7 mouse cellular contexts compared by ENCODE assay signal in the genomic region with DNA sequence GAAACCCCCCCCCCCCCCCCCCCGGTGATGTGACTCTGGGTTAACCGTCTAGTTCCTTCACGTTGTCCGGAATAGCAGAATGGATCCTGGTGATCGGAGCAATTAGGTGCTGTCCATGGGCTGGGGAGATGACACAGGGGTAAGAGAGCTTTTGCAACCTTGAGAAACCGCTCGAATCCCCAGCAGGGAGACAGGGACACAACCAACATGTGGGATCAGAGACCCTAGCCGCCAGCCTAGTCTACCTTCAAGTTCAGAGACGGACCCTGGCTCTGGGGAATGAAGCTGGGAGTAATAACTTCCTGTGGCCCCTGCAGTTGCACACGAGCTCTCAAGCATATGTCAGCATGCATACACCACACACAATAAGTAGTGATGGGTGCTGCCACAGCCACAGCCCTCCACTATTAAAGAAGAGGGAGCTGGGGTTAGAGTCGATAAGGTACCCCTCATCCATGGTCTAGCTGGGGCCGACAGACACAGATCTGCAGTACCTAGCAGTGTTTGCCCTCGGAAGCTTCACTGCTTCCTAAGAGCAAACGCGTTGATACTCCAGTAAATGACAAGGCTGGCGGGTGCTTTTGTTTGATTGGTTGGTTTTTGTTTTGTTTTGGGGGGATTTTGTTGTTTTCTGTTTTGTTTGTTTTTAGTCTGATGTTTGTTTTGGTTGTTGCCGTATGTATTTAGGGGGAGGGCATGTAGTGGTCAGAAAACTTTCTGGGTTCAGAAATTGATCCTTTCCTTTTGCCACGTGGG. TPM values are rescaled to one million over a fixed set of nuclear protein-coding genes. Genes with fewer than 3 reads are reported as not detected.
A peak's percentile ranks its signal among the peaks of the same experiment; 100 is the strongest.
DNase-seq lines count a peak whose midpoint lies in the region; ATAC-seq and TF ChIP-seq lines count a peak whose summit lies in the region.

No protein-coding gene starts in this region.

- no peaks in the 10 kb centered on the region for H3K9me3 ChIP-seq in lung, embryonic 16.5 days (ENCODE audit: control insufficient read depth, low read length)
- H3K9me3 ChIP-seq in forebrain, postnatal 0 days (ENCODE audit: low read length), result no peaks in the 10 kb centered on the region
- H3K9me3 ChIP-seq in liver, postnatal 0 days (ENCODE audit: low read length), result no peaks in the 10 kb centered on the region

- DNase-seq in lung, adult 2 months, result no peak
- DNase-seq in c-Kit-positive CD71-positive TER-119-positive erythroid progenitor cells, embryonic 14.5 days (ENCODE audit: low spot score), result peak; percentile 25
- peak; percentile 24 for DNase-seq in forebrain, postnatal 0 days
- DNase-seq in liver, postnatal 0 days, result no peak
- peak; percentile 30 for DNase-seq in thymus, postnatal 4 days
- DNase-seq in ovary, adult 18-20 months (ENCODE audit: low spot score), result no peak

- H3K27ac ChIP-seq in lung, embryonic 16.5 days (ENCODE audit: low read length), result no peak overlapping the region
- H3K27ac ChIP-seq in forebrain, postnatal 0 days (ENCODE audit: low read depth, low read length), result no peak overlapping the region; the same call in 1 of the 2 replicates
- H3K27ac ChIP-seq in liver, postnatal 0 days (ENCODE audit: low read depth), result 0 out of 2 replicates have a peak overlapping the region, but pooled peaks have one; percentile 8

- H3K9ac ChIP-seq in lung, embryonic 16.5 days (ENCODE audit: low read length), result peak overlapping the region; percentile 77
- H3K9ac ChIP-seq in forebrain, postnatal 0 days, result peak overlapping the region; percentile 66
- H3K9ac ChIP-seq in liver, postnatal 0 days (replicated peaks), result peak overlapping the region; percentile 58

- peak overlapping the region; percentile 74 for H3K4me3 ChIP-seq in lung, embryonic 16.5 days (ENCODE audit: low read length)
- H3K4me3 ChIP-seq in lung, adult 2 months (replicated peaks; ENCODE audit: extremely low read depth, low read depth, low read length), result no peak overlapping the region
- H3K4me3 ChIP-seq in forebrain, postnatal 0 days (ENCODE audit: low read depth, low read length), result peak overlapping the region; percentile 65
- H3K4me3 ChIP-seq in liver, postnatal 0 days (ENCODE audit: low read depth, low read length), result peak overlapping the region; percentile 51

- 14% methylated on average over 15 of the region's 18 CpGs for WGBS in lung, embryonic 16.5 days
- WGBS in lung, adult 2 months, result 17% methylated on average over 17 of the region's 18 CpGs
- WGBS in forebrain, postnatal 0 days, result 18% methylated on average over 18 of the region's 18 CpGs
- WGBS in liver, postnatal 0 days (ENCODE audit: insufficient replicate concordance), result 17% methylated on average over 16 of the region's 18 CpGs

- no peak for TF ChIP-seq EP300 in liver, postnatal 0 days (IDR thresholded peaks at IDR 0.05; ENCODE audit: low read depth)

- ATAC-seq in lung, embryonic 16.5 days (ENCODE audit: low read depth), result peak; percentile 3; the same call in 1 of the 2 replicates
- ATAC-seq in forebrain, postnatal 0 days, result no peak; the same call in 1 of the 2 replicates
- peak; percentile 1; the same call in 1 of the 2 replicates for ATAC-seq in liver, postnatal 0 days

- H3K36me3 ChIP-seq in lung, embryonic 16.5 days (ENCODE audit: control insufficient read depth, insufficient read depth, low read length), result no peaks in the 10 kb centered on the region
- 0 out of 2 replicates have a peak, but pooled peaks cover under 1% of the 10 kb centered on the region for H3K36me3 ChIP-seq in forebrain, postnatal 0 days (ENCODE audit: insufficient read depth)
- no peaks in the 10 kb centered on the region for H3K36me3 ChIP-seq in liver, postnatal 0 days (replicated peaks; ENCODE audit: insufficient read depth, low read length)

- H3K4me1 ChIP-seq in lung, embryonic 16.5 days (replicated peaks; ENCODE audit: control insufficient read depth, insufficient read depth, low read length), result peaks cover 8% of the 10 kb centered on the region
- no peaks in the 10 kb centered on the region for H3K4me1 ChIP-seq in lung, adult 2 months (ENCODE audit: control insufficient read depth, insufficient read depth, low read length)
- H3K4me1 ChIP-seq in forebrain, postnatal 0 days (ENCODE audit: insufficient read depth), result peaks cover 4% of the 10 kb centered on the region; the same call in 1 of the 2 replicates
- peaks cover 7% of the 10 kb centered on the region for H3K4me1 ChIP-seq in liver, postnatal 0 days (ENCODE audit: insufficient read depth)

- H3K27me3 ChIP-seq in lung, embryonic 16.5 days (ENCODE audit: control insufficient read depth, insufficient read depth, low read depth, low read length), result no peaks in the 10 kb centered on the region
- H3K27me3 ChIP-seq in forebrain, postnatal 0 days (ENCODE audit: insufficient read depth, low read length), result no peaks in the 10 kb centered on the region
- H3K27me3 ChIP-seq in liver, postnatal 0 days (ENCODE audit: insufficient read depth, low read length), result no peaks in the 10 kb centered on the region

- peak overlapping the region; percentile 95 for H3K4me2 ChIP-seq in lung, embryonic 16.5 days (ENCODE audit: low read depth, low read length)
- peak overlapping the region; percentile 70 for H3K4me2 ChIP-seq in forebrain, postnatal 0 days (ENCODE audit: low read depth)
- H3K4me2 ChIP-seq in liver, postnatal 0 days (ENCODE audit: low read depth, low read length), result peak overlapping the region; percentile 93

- no peak for TF ChIP-seq CTCF in lung, adult 2 months (IDR thresholded peaks at IDR 0.05; ENCODE audit: insufficient read depth, low read length)
- no peak for TF ChIP-seq CTCF in forebrain, postnatal 0 days (IDR thresholded peaks at IDR 0.05; ENCODE audit: low read depth)
- no peak for TF ChIP-seq CTCF in liver, postnatal 0 days (IDR thresholded peaks at IDR 0.05; ENCODE audit: low read depth)

- TF ChIP-seq POLR2A in lung, adult 2 months (IDR thresholded peaks at IDR 0.05; ENCODE audit: borderline replicate concordance, extremely low read depth, low read depth, low read length), result no peak

RNA-seq across cellular contexts. Expression of gene Ift22, which starts 11.8 kb away (rescaled TPM):
- polyA plus RNA-seq in lung, embryonic 16.5 days (2015; fragmentation: Nextera tagmentation; extraction: Ambion mirVana), result 92.8 and 93.7 TPM in 2 replicates
- polyA plus RNA-seq in lung, adult 2 months (2012; rRNA removed), result 10.8 and 13.4 TPM in 2 replicates
- 30.7 and 35.9 TPM in 2 replicates for total RNA-seq in forebrain, postnatal 0 days (2014; rRNA removed)
- 125 and 134 TPM in 2 replicates for polyA plus RNA-seq in forebrain, postnatal 0 days (2015; fragmentation: Nextera tagmentation; extraction: Ambion mirVana)
- polyA plus RNA-seq in liver, postnatal 0 days (2015; fragmentation: Nextera tagmentation; extraction: Ambion mirVana), result 9.8 and 11.5 TPM in 2 replicates

RNA-seq across cellular contexts. Expression of gene Fis1, which starts 33.4 kb away (rescaled TPM):
- polyA plus RNA-seq in lung, embryonic 16.5 days (2015; fragmentation: Nextera tagmentation; extraction: Ambion mirVana), result 286 and 300 TPM in 2 replicates
- 203 and 217 TPM in 2 replicates for polyA plus RNA-seq in lung, adult 2 months (2012; rRNA removed)
- total RNA-seq in forebrain, postnatal 0 days (2014; rRNA removed), result 221 and 299 TPM in 2 replicates
- 377 and 441 TPM in 2 replicates for polyA plus RNA-seq in forebrain, postnatal 0 days (2015; fragmentation: Nextera tagmentation; extraction: Ambion mirVana)
- 173 and 176 TPM in 2 replicates for polyA plus RNA-seq in liver, postnatal 0 days (2015; fragmentation: Nextera tagmentation; extraction: Ambion mirVana)

RNA-seq across cellular contexts. Expression of gene Col26a1, which starts 36.7 kb away (rescaled TPM):
- polyA plus RNA-seq in lung, embryonic 16.5 days (2015; fragmentation: Nextera tagmentation; extraction: Ambion mirVana), result 5.9 and 7.2 TPM in 2 replicates
- 1.5 and 2.0 TPM in 2 replicates for polyA plus RNA-seq in lung, adult 2 months (2012; rRNA removed)
- total RNA-seq in forebrain, postnatal 0 days (2014; rRNA removed), result 39.9 and 43.7 TPM in 2 replicates
- 24.3 and 27.1 TPM in 2 replicates for polyA plus RNA-seq in forebrain, postnatal 0 days (2015; fragmentation: Nextera tagmentation; extraction: Ambion mirVana)
- 0.12 TPM in 1 of 2 replicates, not detected in the other for polyA plus RNA-seq in liver, postnatal 0 days (2015; fragmentation: Nextera tagmentation; extraction: Ambion mirVana)

RNA-seq across cellular contexts. Expression of gene Cldn15, which starts 46.7 kb away (rescaled TPM):
- 5.1 and 6.2 TPM in 2 replicates for polyA plus RNA-seq in lung, embryonic 16.5 days (2015; fragmentation: Nextera tagmentation; extraction: Ambion mirVana)
- polyA plus RNA-seq in lung, adult 2 months (2012; rRNA removed), result 20.6 and 27.6 TPM in 2 replicates
- 0.33 and 0.38 TPM in 2 replicates for total RNA-seq in forebrain, postnatal 0 days (2014; rRNA removed)
- polyA plus RNA-seq in forebrain, postnatal 0 days (2015; fragmentation: Nextera tagmentation; extraction: Ambion mirVana), result 0.13 and 0.15 TPM in 2 replicates
- 6.7 and 7.0 TPM in 2 replicates for polyA plus RNA-seq in liver, postnatal 0 days (2015; fragmentation: Nextera tagmentation; extraction: Ambion mirVana)

Comparison
In these comparisons a context has a peak if more than half of its experiments do, and no peak if none do; other contexts are left out.
1. DNase-seq: peak in c-Kit-positive CD71-positive TER-119-positive erythroid progenitor cells, embryonic 14.5 days (single experiment), forebrain, postnatal 0 days (single experiment) and thymus, postnatal 4 days (single experiment); none in lung, adult 2 months (single experiment), liver, postnatal 0 days (single experiment) and ovary, adult 18-20 months (single experiment).
2. Peak in every context shown above with its lines, with median percentiles within 50 percentile points of each other: H3K4me2 ChIP-seq and H3K9ac ChIP-seq.